Mouse (Mus musculus) gastrocnemius, postnatal 14 days (tissue): ENCODE results near the gene Rgs6. TPM values are rescaled to one million over a fixed set of nuclear protein-coding genes. Genes with fewer than 3 reads are reported as not detected.
A peak's percentile ranks its signal among the peaks of the same experiment; 100 is the strongest.

Experiments used
- DNase-seq: peaks from one replicate; pipeline ENCODE4 v3.0.0; 2021; ENCODE audit warnings: mixed read lengths
- intact Hi-C: fragments of 180-260 bp; cut with DNase I; formaldehyde crosslinking; loops from one replicate; pipeline ENCODE4 v1.15.1; 2025; ENCODE audit warnings: low total_unique reads
- total RNA-seq, 2 experiments: library from RNA; stranded (reverse); gene quantifications; 2 replicates each; pipeline ENCODE4 v1.2.3; 2021

Rgs6 gene
- total RNA-seq, 2 experiments from 2014 or later: 1.6 to 2.6 TPM

- DNase-seq: peak; percentile 27
- intact Hi-C loops: no loop called here
Observed at GRCm38 (mm10) chr12:83000033-83000570, 412.0 kb downstream of the Rgs6 start.

GRCm38 (mm10) chr12:83000957-83001356, 412.9 kb downstream of the Rgs6 start:
- intact Hi-C loops: no loop called here
- no peak for DNase-seq

- intact Hi-C loops: no loop called here
- no peak for DNase-seq
Observed at GRCm38 (mm10) chr12:83004014-83004682, 416.1 kb downstream of the Rgs6 start.

DNA sequence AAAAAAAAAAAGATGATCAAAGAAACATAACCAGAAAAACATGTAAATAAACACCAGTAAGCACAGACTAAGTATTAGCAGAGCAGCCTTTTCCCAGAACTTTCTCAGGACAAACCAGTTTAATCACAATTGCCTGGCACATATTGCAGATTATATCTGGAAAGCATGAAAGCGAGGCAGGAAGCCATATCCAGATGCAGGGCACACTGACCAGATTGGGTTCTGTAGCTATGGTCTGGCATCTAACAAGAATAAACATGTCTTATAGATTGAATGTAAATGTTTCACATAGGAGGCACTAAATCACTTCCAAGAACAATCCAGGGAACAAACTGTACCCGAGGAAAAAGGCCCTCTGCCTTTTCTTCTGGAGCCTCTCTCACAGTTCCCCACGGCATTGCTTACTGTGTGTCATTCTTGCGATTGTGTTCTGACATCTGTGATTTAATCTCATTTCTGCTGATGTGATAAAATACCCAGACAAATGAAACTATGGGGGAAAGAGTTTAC, 423.0 kb downstream of the Rgs6 start:
- intact Hi-C loops: loop anchor here (10.0 kb wide), 1 partner anchor 516 kb away; no protein-coding TSS in a partner anchor
- no peak for DNase-seq

- intact Hi-C loops: loop anchor here (10.0 kb wide), 1 partner anchor 519 kb away; no protein-coding TSS in a partner anchor
Observed at GRCm38 (mm10) chr12:83013918-83014691, 426.0 kb downstream of the Rgs6 start.

GRCm38 (mm10) chr12:83014848-83015247, 426.8 kb downstream of the Rgs6 start:
- DNase-seq: no peak
- intact Hi-C loops: loop anchor here (10.0 kb wide), 1 partner anchor 520 kb away; no protein-coding TSS in a partner anchor

More at GRCm38 (mm10) chr12:83013918-83014691, 426.0 kb downstream of the Rgs6 start:
- DNase-seq: no peak

DNA sequence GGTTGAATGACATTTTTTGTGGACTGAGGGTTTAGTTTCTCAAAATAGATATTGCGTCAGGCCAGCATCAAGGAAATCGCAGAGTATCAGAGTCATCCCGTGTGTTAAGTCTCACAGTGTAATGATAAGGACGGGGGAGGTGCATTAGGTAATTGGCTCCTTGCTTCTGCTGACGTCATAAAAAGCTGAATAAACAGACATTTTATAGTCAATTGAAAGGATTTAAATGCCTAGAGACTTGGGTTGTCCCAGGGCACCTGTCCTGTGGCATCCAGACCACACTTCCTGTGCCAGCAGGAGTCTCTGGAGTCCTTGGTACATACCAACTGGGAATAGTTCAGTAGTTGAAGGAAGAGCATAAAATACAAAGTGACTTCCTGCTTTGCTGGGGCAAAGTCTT, 427.3 kb downstream of the Rgs6 start:
- intact Hi-C loops: loop anchor here (10.0 kb wide), 1 partner anchor 521 kb away; no protein-coding TSS in a partner anchor
- DNase-seq: no peak

- intact Hi-C loops: loop anchor here (10.0 kb wide), 1 partner anchor 522 kb away; no protein-coding TSS in a partner anchor
- no peak for DNase-seq
Observed at GRCm38 (mm10) chr12:83016486-83016885, 428.4 kb downstream of the Rgs6 start.

- intact Hi-C loops: loop anchor here (10.0 kb wide), 1 partner anchor 523 kb away; no protein-coding TSS in a partner anchor
- DNase-seq: peak; percentile 66
Observed at GRCm38 (mm10) chr12:83018005-83018404, 429.9 kb downstream of the Rgs6 start.

- DNase-seq: no peak
- intact Hi-C loops: no loop called here
Observed at GRCm38 (mm10) chr12:83026985-83027384, 438.9 kb downstream of the Rgs6 start.

- intact Hi-C loops: no loop called here
Observed at GRCm38 (mm10) chr12:83033171-83033835, 445.2 kb downstream of the Rgs6 start.

GRCm38 (mm10) chr12:83034859-83035569, 446.9 kb downstream of the Rgs6 start:
- DNase-seq: no peak
- intact Hi-C loops: no loop called here

More at GRCm38 (mm10) chr12:83033171-83033835, 445.2 kb downstream of the Rgs6 start:
- DNase-seq: no peak

DNA sequence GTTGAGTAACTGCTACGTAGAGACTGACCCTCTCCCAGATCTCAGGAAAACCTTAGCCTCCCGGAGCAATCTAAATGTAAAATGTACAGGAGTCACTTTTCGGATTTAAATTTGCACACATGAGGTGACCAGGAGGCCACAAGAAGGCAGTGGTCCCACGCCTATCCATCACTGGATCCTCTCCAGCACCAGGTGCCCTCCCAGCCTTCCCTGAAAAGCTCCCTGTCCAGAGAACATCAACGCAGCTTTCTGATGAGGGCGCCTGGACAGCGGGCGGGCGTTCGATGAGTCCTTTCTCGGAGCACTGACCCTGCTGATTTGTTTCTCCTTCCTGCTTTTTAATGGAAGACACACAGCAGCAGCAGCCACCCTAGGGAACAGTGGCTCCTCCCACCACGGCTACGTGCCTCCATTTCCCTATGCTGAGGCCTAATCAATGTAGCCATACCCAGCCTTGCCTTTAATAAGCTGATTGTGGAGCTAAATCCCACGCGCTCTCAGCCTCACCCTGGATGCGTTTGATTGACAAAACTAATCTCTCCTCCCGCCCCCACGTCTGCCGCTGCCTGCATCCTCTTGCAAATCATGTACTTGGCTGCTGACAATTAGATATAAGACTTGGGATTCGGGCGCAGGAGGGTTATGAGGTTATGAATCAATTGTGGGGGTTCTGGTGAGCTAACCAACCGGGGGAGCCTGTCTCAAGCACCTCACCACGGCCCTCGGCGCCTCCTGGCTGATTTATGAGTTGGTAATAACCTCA, 449.9 kb downstream of the Rgs6 start:
- DNase-seq: no peak
- intact Hi-C loops: no loop called here

- DNase-seq: no peak
- intact Hi-C loops: no loop called here
Observed at GRCm38 (mm10) chr12:83038779-83039178, 450.7 kb downstream of the Rgs6 start.

DNA sequence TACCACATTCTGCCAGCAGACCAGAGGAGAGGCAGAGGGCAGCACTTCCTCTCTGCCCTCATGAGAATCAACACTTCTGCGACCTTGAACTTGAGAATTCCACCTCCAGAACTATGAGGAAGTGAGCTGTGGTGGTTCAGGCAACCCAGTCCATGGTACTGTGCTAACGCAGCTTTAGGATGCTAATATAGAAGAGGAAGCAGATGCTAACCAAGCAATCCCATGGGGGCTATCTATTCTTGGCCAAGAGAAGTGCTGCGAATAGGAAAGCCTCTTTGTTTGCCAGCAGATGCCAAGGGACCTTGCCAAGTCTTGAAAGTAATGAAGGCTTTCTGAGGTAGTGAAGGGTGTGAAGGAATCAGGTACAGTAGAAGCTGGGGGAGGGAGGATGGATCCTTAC, 451.8 kb downstream of the Rgs6 start:
- no peak for DNase-seq
- intact Hi-C loops: no loop called here

- DNase-seq: no peak
- intact Hi-C loops: no loop called here
Observed at GRCm38 (mm10) chr12:83043980-83044620, 456.0 kb downstream of the Rgs6 start.

DNA sequence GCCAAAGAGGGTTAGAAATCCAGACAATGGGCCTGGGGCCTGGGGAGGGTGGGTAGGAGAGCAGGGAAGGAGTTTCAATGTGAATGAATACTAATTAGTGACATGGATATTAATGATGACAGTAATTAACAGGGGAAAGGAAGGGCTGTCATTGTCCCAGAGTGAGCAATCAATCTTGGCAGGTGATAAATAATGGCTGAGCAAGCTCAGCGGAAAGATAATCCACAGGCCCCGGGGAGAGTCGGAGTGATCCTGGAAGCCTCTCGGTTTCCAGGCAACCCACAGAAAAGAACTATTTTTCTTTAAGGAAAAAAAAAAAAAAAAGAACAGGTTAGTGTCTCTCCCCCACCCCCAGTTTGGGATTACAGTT, 456.5 kb downstream of the Rgs6 start:
- intact Hi-C loops: no loop called here
- DNase-seq: no peak
